Mouse (Mus musculus) E14TG2a.4 (cell line): ENCODE measurements around the gene Rpl36a-ps1.

Source experiments
- CTCF ChIP-seq: conservative IDR thresholded peaks from 2 replicates; pipeline ENCODE4 v1.5.1; 2014; ENCODE audit warnings: low read length
- POU5F1 ChIP-seq: IDR thresholded peaks from 2 replicates; pipeline ENCODE4 v1.6.1; 2014; ENCODE audit warnings: low read length, borderline replicate concordance

- TF ChIP-seq CTCF: no peak
- TF ChIP-seq POU5F1: no peak
These were observed 16.3 kb upstream of the Rpl36a-ps1 start for GRCm38 (mm10) chr14:99010224-99010919.
